10 mouse cellular contexts compared by ENCODE assay signal in genomic region chrX:99152566-99153265, GRCm38 (mm10). TPM values are rescaled to one million over a fixed set of nuclear protein-coding genes. Genes with fewer than 3 reads are reported as not detected.
A peak's percentile ranks its signal among the peaks of the same experiment; 100 is the strongest.
DNase-seq lines count a peak whose midpoint lies in the region; ATAC-seq lines count a peak whose summit lies in the region.
"Had no signal": no experiment of that assay in that cellular context is flagged by ENCODE, and none has a peak within 500 bp of the region (broad histone marks: within the 10 kb centered on the region; RNA-seq: fewer than 3 reads in every experiment).

No protein-coding gene starts in this region.

- no peak overlapping the region for H3K4me3 ChIP-seq in embryonic facial prominence, embryonic 11.5 days (ENCODE audit: low read depth, low read length)
- H3K4me3 ChIP-seq in embryonic facial prominence, embryonic 10.5 days, result no peak overlapping the region
- H3K4me3 ChIP-seq in hindbrain, embryonic 13.5 days, result no peak overlapping the region
- H3K4me3 ChIP-seq in neural tube, embryonic 12.5 days, result no peak overlapping the region
- H3K4me3 ChIP-seq: erythroblast, embryonic 14.5 days; lung, embryonic 15.5 days had no signal

- no peaks in the 10 kb centered on the region for H3K36me3 ChIP-seq in embryonic facial prominence, embryonic 11.5 days (replicated peaks; ENCODE audit: control insufficient read depth, insufficient read depth, low read depth, low read length)
- H3K36me3 ChIP-seq in embryonic facial prominence, embryonic 10.5 days (replicated peaks), result peaks cover 32% of the 10 kb centered on the region
- peaks cover 5% of the 10 kb centered on the region for H3K36me3 ChIP-seq in hindbrain, embryonic 13.5 days
- H3K36me3 ChIP-seq in neural tube, embryonic 12.5 days, result peaks cover 12% of the 10 kb centered on the region

- peak; percentile 16 for DNase-seq in embryonic facial prominence, embryonic 11.5 days (ENCODE audit: low spot score)
- DNase-seq in embryonic facial prominence, embryonic 10.5 days (ENCODE audit: low spot score), result no peak
- peak; percentile 57 for DNase-seq in embryo, embryonic 10 days (ENCODE audit: low spot score)
- DNase-seq in left cerebral cortex, postnatal 36 days (ENCODE audit: low spot score in 2 of 2), result no peak
- no peak for DNase-seq in thymus, postnatal 25 days
- DNase-seq in cerebellum, postnatal 25 days, result no peak

- H3K4me2 ChIP-seq in embryonic facial prominence, embryonic 11.5 days (ENCODE audit: low read depth, low read length), result no peak overlapping the region
- H3K4me2 ChIP-seq in hindbrain, embryonic 13.5 days, result no peak overlapping the region
- H3K4me2 ChIP-seq in neural tube, embryonic 12.5 days (replicated peaks), result no peak overlapping the region
- H3K4me2 ChIP-seq: lung, embryonic 15.5 days had no signal

- ATAC-seq in embryonic facial prominence, embryonic 11.5 days (replicated peaks; ENCODE audit: insufficient number of reproducible peaks, low FRiP score, low TSS enrichment, low read depth), result peak; percentile 44; the same call in 1 of the 2 replicates
- peak; percentile 65 for ATAC-seq in hindbrain, embryonic 13.5 days (ENCODE audit: low FRiP score)
- ATAC-seq in neural tube, embryonic 12.5 days (ENCODE audit: low FRiP score, low read depth), result peak; percentile 73

- intact Hi-C loops in left cerebral cortex, postnatal 36 days (cut with DNase I), result no loop called here

- no peaks in the 10 kb centered on the region for H3K9me3 ChIP-seq in embryonic facial prominence, embryonic 11.5 days (replicated peaks; ENCODE audit: control insufficient read depth, low read length)
- no peaks in the 10 kb centered on the region for H3K9me3 ChIP-seq in embryonic facial prominence, embryonic 10.5 days
- no peaks in the 10 kb centered on the region for H3K9me3 ChIP-seq in hindbrain, embryonic 13.5 days
- H3K9me3 ChIP-seq in neural tube, embryonic 12.5 days, result no peaks in the 10 kb centered on the region
- H3K9me3 ChIP-seq: lung, embryonic 15.5 days had no signal

- no peaks in the 10 kb centered on the region for H3K27me3 ChIP-seq in embryonic facial prominence, embryonic 11.5 days (ENCODE audit: control insufficient read depth, insufficient read depth, low read length)
- peaks cover 97% of the 10 kb centered on the region for H3K27me3 ChIP-seq in embryonic facial prominence, embryonic 10.5 days (replicated peaks; ENCODE audit: low read depth, poor library complexity, severe bottlenecking)
- H3K27me3 ChIP-seq in hindbrain, embryonic 13.5 days, result peaks cover 15% of the 10 kb centered on the region; the same call in 1 of the 2 replicates
- no peaks in the 10 kb centered on the region; the same call in 1 of the 2 replicates for H3K27me3 ChIP-seq in neural tube, embryonic 12.5 days (replicated peaks)
- H3K27me3 ChIP-seq: lung, embryonic 15.5 days had no signal

- WGBS in embryonic facial prominence, embryonic 11.5 days, result 13% methylated on average over 9 of the region's 9 CpGs
- WGBS in embryonic facial prominence, embryonic 10.5 days, result 23% methylated on average over 9 of the region's 9 CpGs
- WGBS in hindbrain, embryonic 13.5 days, result 23% methylated on average over 9 of the region's 9 CpGs
- 22% methylated on average over 9 of the region's 9 CpGs for WGBS in neural tube, embryonic 12.5 days

- no peaks in the 10 kb centered on the region for H3K4me1 ChIP-seq in embryonic facial prominence, embryonic 11.5 days (ENCODE audit: control insufficient read depth, insufficient read depth, low read length)
- H3K4me1 ChIP-seq in embryonic facial prominence, embryonic 10.5 days, result peaks cover 41% of the 10 kb centered on the region
- H3K4me1 ChIP-seq in hindbrain, embryonic 13.5 days (replicated peaks), result peaks cover 28% of the 10 kb centered on the region
- peaks cover 28% of the 10 kb centered on the region for H3K4me1 ChIP-seq in neural tube, embryonic 12.5 days

- no peak overlapping the region for H3K27ac ChIP-seq in embryonic facial prominence, embryonic 11.5 days (replicated peaks; ENCODE audit: low read depth, low read length)
- H3K27ac ChIP-seq in embryonic facial prominence, embryonic 10.5 days (replicated peaks), result no peak overlapping the region
- peak overlapping the region; percentile 48; the same call in 1 of the 2 replicates for H3K27ac ChIP-seq in hindbrain, embryonic 13.5 days
- no peak overlapping the region for H3K27ac ChIP-seq in neural tube, embryonic 12.5 days
- H3K27ac ChIP-seq: lung, embryonic 15.5 days had no signal

- no peak overlapping the region for H3K9ac ChIP-seq in embryonic facial prominence, embryonic 11.5 days (replicated peaks; ENCODE audit: low read length)
- no peak overlapping the region for H3K9ac ChIP-seq in hindbrain, embryonic 13.5 days
- no peak overlapping the region for H3K9ac ChIP-seq in neural tube, embryonic 12.5 days
- H3K9ac ChIP-seq: lung, embryonic 15.5 days had no signal

RNA-seq across cellular contexts. Expression of gene Efnb1, which starts 16.8 kb away (rescaled TPM):
- 26.0 and 31.6 TPM in 2 replicates for polyA plus RNA-seq in embryonic facial prominence, embryonic 11.5 days (2014; fragmentation: Nextera tagmentation; extraction: Ambion mirVana)
- polyA plus RNA-seq in embryonic facial prominence, embryonic 10.5 days (2016; fragmentation: Nextera tagmentation; extraction: Ambion mirVana), result 30.2 and 33.8 TPM in 2 replicates
- 26.6 and 33.0 TPM in 2 replicates for polyA plus RNA-seq in hindbrain, embryonic 13.5 days (2015; fragmentation: Nextera tagmentation; extraction: Ambion mirVana)
- 56.2 and 58.0 TPM in 2 replicates for polyA plus RNA-seq in neural tube, embryonic 12.5 days (2016; fragmentation: Nextera tagmentation; extraction: Ambion mirVana)
- 10 to 100 TPM; 13.9 to 17.1 TPM for total RNA-seq in left cerebral cortex, postnatal 36 days (2021)

Comparison
In these comparisons a context has a peak if more than half of its experiments do, and no peak if none do; other contexts are left out.
1. DNase-seq: peak in embryonic facial prominence, embryonic 11.5 days (single experiment) and embryo, embryonic 10 days (single experiment); none in embryonic facial prominence, embryonic 10.5 days (single experiment), left cerebral cortex, postnatal 36 days (0 of 2), thymus, postnatal 25 days (single experiment) and cerebellum, postnatal 25 days (0 of 2).
2. Peak in every context shown above with its lines, with median percentiles within 50 percentile points of each other: ATAC-seq.